Mouse (Mus musculus) myocyte (in vitro differentiated cells): ENCODE measurements at regions not wholly inside any gene's neighbourhood (a gene's known extent, or its start where the extent isn't known, plus 50 kb on each side); places are given as distances from the start of the nearest gene placed in this dataset.

Experiments
- CEBPB ChIP-seq: IDR thresholded peaks from 2 replicates; pipeline ENCODE4 v1.6.1; 2011; ENCODE audit warnings: mild to moderate bottlenecking, moderate library complexity; ENCODE audit not compliant: poor library complexity, insufficient read depth, severe bottlenecking
- E2F4 ChIP-seq: IDR thresholded peaks from one replicate; pipeline ENCODE4 v1.6.1; 2011; ENCODE audit warnings: mild to moderate bottlenecking, control low read depth, moderate library complexity; ENCODE audit not compliant: insufficient read depth
- MAX ChIP-seq: IDR thresholded peaks from one replicate; pipeline ENCODE4 v1.6.1; 2011; ENCODE audit warnings: low read depth, mild to moderate bottlenecking, control low read depth
- MYOD1 ChIP-seq, 3 experiments: IDR thresholded peaks; one replicate each; pipeline ENCODE4 v1.6.1; 2011; ENCODE audit warnings: control low read depth in 2 of 3, low read depth in 2 of 3, mild to moderate bottlenecking in 2 of 3, moderate library complexity in 1 of 3; ENCODE audit not compliant: insufficient read length in 2 of 3, control insufficient read depth in 1 of 3
- MYOG ChIP-seq, 3 experiments: IDR thresholded peaks; one replicate each; pipeline ENCODE4 v1.6.1; 2011; ENCODE audit warnings: control low read depth in 2 of 3, low read depth in 2 of 3, mild to moderate bottlenecking in 2 of 3; ENCODE audit not compliant: insufficient read length in 2 of 3, control insufficient read depth in 1 of 3, insufficient read depth in 1 of 3
- POLR2A ChIP-seq: IDR thresholded peaks from one replicate; pipeline ENCODE4 v1.6.1; 2011; ENCODE audit warnings: low read depth, mild to moderate bottlenecking, control low read depth, moderate library complexity; ENCODE audit not compliant: insufficient read length
- SRF ChIP-seq: IDR thresholded peaks from one replicate; pipeline ENCODE4 v1.6.1; 2011; ENCODE audit warnings: low read depth; ENCODE audit not compliant: control insufficient read depth, insufficient read length
- USF1 ChIP-seq: IDR thresholded peaks from one replicate; pipeline ENCODE4 v1.6.1; 2011; ENCODE audit warnings: low read depth, mild to moderate bottlenecking, control low read depth, moderate library complexity

DNA sequence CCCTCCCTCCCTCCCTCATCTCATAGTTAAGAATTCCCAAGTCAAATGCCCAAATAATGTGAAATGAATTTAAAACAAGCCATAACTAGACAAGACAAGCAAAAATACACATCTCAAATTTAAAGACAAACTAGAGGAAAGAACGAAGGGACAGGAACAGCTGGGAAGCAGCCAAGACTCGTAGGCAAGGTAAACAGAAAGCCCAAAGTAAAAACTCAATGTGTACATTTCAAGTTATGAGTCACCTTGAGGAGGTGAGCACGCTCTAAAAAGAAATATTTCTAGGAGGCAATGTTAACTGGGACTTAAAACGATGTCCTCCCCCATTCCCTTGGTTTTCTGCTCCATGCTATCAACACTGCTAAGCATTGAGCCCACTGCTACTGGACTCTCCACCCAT, 68.4 kb upstream of the Tmc3 start:
- TF ChIP-seq POLR2A (no peak), MYOD1 (IDR thresholded peaks at IDR 0.05; ENCODE audit: control insufficient read depth in 1 of 3, insufficient read length in 2 of 3, low read depth in 2 of 3) (no peak), USF1 (no peak), E2F4 (no peak), MAX (no peak), SRF (no peak), MYOG (IDR thresholded peaks at IDR 0.05; ENCODE audit: control insufficient read depth in 1 of 3, insufficient read depth in 1 of 3, insufficient read length in 2 of 3, low read depth in 2 of 3) (no peak), CEBPB (no peak)
